Mouse (Mus musculus) gastrocnemius, adult 18-20 months (tissue): ENCODE data around the gene Tnfrsf4. TPM values are rescaled to one million over a fixed set of nuclear protein-coding genes. Genes with fewer than 3 reads are reported as not detected.
A peak's percentile ranks its signal among the peaks of the same experiment; 100 is the strongest.

Source experiments
- DNase-seq: peaks from one replicate; pipeline ENCODE4 v3.0.0; 2021; ENCODE audit warnings: low spot score
- total RNA-seq, 2 experiments: library from RNA; stranded (reverse); gene quantifications; 2 replicates each; pipeline ENCODE4 v1.2.3; 2021

The Tnfrsf4 gene
- total RNA-seq, 2 experiments from 2014 or later = 1.2 to 1.3 TPM

- DNase-seq = no peak
Observed at GRCm38 (mm10) chr4:156026013-156026412, 12.4 kb downstream of the Tnfrsf4 start, which contains the start of gene Tnfrsf18. Gene Tnfrsf18 (plus strand): TSS chr4:156026164.

- DNase-seq = no peak
Observed at GRCm38 (mm10) chr4:156028580-156028979, 14.9 kb downstream of the Tnfrsf4 start.

GRCm38 (mm10) chr4:156030651-156031118 is 17.0 kb downstream of the Tnfrsf4 start:
- no peak for DNase-seq

GRCm38 (mm10) chr4:156031255-156031592 is 17.6 kb downstream of the Tnfrsf4 start:
- no peak for DNase-seq

GRCm38 (mm10) chr4:156031593-156032391 is 18.1 kb downstream of the Tnfrsf4 start:
- DNase-seq = peak; percentile 87

- no peak for DNase-seq
Observed at GRCm38 (mm10) chr4:156032856-156033255, 19.2 kb downstream of the Tnfrsf4 start.

- DNase-seq = peak; percentile 66
Observed at GRCm38 (mm10) chr4:156033476-156034119, 20.0 kb downstream of the Tnfrsf4 start.

GRCm38 (mm10) chr4:156034301-156034700 is 20.7 kb downstream of the Tnfrsf4 start:
- no peak for DNase-seq

- DNase-seq = no peak
Observed at GRCm38 (mm10) chr4:156034901-156035300, 21.3 kb downstream of the Tnfrsf4 start.

- no peak for DNase-seq
Observed at GRCm38 (mm10) chr4:156044754-156045153, 31.1 kb downstream of the Tnfrsf4 start.

- no peak for DNase-seq
Observed at GRCm38 (mm10) chr4:156049779-156050178, 36.1 kb downstream of the Tnfrsf4 start.

GRCm38 (mm10) chr4:156050391-156050980 is 36.8 kb downstream of the Tnfrsf4 start:
- DNase-seq = no peak

- no peak for DNase-seq
Observed at GRCm38 (mm10) chr4:156053113-156053512, 39.5 kb downstream of the Tnfrsf4 start.

GRCm38 (mm10) chr4:156054130-156054529 is 40.5 kb downstream of the Tnfrsf4 start:
- no peak for DNase-seq

GRCm38 (mm10) chr4:156054606-156055005 is 41.0 kb downstream of the Tnfrsf4 start:
- DNase-seq = no peak

- no peak for DNase-seq
Observed at GRCm38 (mm10) chr4:156055173-156055572, 41.5 kb downstream of the Tnfrsf4 start.

- DNase-seq = no peak
Observed at GRCm38 (mm10) chr4:156057702-156058101, 44.1 kb downstream of the Tnfrsf4 start.

- DNase-seq = no peak
Observed at GRCm38 (mm10) chr4:156058826-156059225, 45.2 kb downstream of the Tnfrsf4 start.

- DNase-seq = no peak
Observed at GRCm38 (mm10) chr4:156059261-156059660, 45.6 kb downstream of the Tnfrsf4 start, which contains the start of gene Ttll10. Gene Ttll10 (minus strand): TSS chr4:156059414.

- DNase-seq = no peak
Observed at GRCm38 (mm10) chr4:156059713-156060112, 46.1 kb downstream of the Tnfrsf4 start.

GRCm38 (mm10) chr4:156063861-156064509 is 50.3 kb downstream of the Tnfrsf4 start:
- no peak for DNase-seq

GRCm38 (mm10) chr4:156064510-156064897 is 50.9 kb downstream of the Tnfrsf4 start:
- peak; percentile 30 for DNase-seq
